Mouse (Mus musculus) ovary, postnatal 14 days (tissue): ENCODE data around the gene Snx12.
"Not testable (repeated sequence)": the region's sequence is repeated elsewhere in the genome, so short reads cannot be mapped to it uniquely, and the experiment has no call there.

Source experiments
- DNase-seq: peaks from one replicate; pipeline ENCODE4 v3.0.0; 2022; ENCODE audit warnings: low spot score

Snx12 gene

GRCm38 (mm10) chrX:101131992-101132791 lies 90.2 kb downstream of the Snx12 start:
- DNase-seq, result no peak

GRCm38 (mm10) chrX:101131001-101131400 lies 91.4 kb downstream of the Snx12 start:
- DNase-seq, result peak; percentile 51

- DNase-seq, result no peak
Observed at GRCm38 (mm10) chrX:101128559-101128958, 93.8 kb downstream of the Snx12 start.

- DNase-seq, result no peak
Observed at GRCm38 (mm10) chrX:101126977-101127376, 95.4 kb downstream of the Snx12 start.

GRCm38 (mm10) chrX:101126474-101126955 lies 95.8 kb downstream of the Snx12 start:
- DNase-seq, result no peak

GRCm38 (mm10) chrX:101120546-101120945 lies 101.8 kb downstream of the Snx12 start:
- DNase-seq, result no peak

- DNase-seq, result no peak
Observed at GRCm38 (mm10) chrX:101085920-101086319, 136.4 kb downstream of the Snx12 start, which contains the start of gene Slc7a3. Gene Slc7a3, minus strand, starts transcription at chrX:101086020.

GRCm38 (mm10) chrX:101085211-101085610 lies 137.2 kb downstream of the Snx12 start:
- not testable (repeated sequence) for DNase-seq

- DNase-seq, result no peak
Observed at GRCm38 (mm10) chrX:101084192-101084591, 138.2 kb downstream of the Snx12 start.

- DNase-seq, result no peak
Observed at GRCm38 (mm10) chrX:101065245-101065644, 157.1 kb downstream of the Snx12 start.

GRCm38 (mm10) chrX:101063503-101063902 lies 158.9 kb downstream of the Snx12 start:
- no peak for DNase-seq

GRCm38 (mm10) chrX:101059541-101059940 lies 162.8 kb downstream of the Snx12 start, which contains the start of gene Tex11:
Gene Tex11, minus strand, starts transcription at chrX:101059667.
- DNase-seq, result no peak
